Mouse (Mus musculus): ENCODE data around the gene Tspan33. TPM values are rescaled to one million over a fixed set of nuclear protein-coding genes. Genes with fewer than 3 reads are reported as not detected.

The Tspan33 gene
- polyA plus RNA-seq, 1 experiment from 2014 or later: 19.0 TPM

DNA sequence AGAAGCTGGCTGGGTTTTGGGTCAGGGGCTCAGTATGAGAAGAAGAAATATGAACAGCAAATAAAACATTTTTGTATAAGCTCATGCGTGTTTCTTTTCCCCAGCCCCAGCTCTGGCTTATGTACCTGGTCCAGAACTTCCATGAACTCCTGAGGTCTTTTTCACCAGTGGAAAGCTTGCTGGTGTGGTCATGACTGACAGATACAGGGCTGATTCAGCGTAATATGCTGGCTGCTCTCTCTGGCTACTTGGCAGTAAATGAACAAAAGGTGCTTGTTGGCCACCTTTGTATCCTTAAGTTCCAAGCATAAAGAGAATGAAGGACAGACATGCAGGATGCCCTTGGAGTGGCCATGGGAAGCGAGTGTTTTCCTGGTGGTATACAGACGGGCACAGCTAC is 67.3 kb downstream of the Tspan33 start:
- 93% methylated on average over 4 of the region's 4 CpGs for WGBS
- no peak overlapping the region for H3K4me3 ChIP-seq (replicated peaks)
- H3K4me1 ChIP-seq: no peaks in the 10 kb centered on the region
- no peak overlapping the region for H3K9ac ChIP-seq
- H3K36me3 ChIP-seq: peaks cover 57% of the 10 kb centered on the region
- H3K9me3 ChIP-seq (replicated peaks): no peaks in the 10 kb centered on the region
- no peak overlapping the region for H3K4me2 ChIP-seq
- no peak for ATAC-seq (replicated peaks; ENCODE audit: low FRiP score)
- no peak overlapping the region for H3K27ac ChIP-seq
- no peaks in the 10 kb centered on the region for H3K27me3 ChIP-seq

DNA sequence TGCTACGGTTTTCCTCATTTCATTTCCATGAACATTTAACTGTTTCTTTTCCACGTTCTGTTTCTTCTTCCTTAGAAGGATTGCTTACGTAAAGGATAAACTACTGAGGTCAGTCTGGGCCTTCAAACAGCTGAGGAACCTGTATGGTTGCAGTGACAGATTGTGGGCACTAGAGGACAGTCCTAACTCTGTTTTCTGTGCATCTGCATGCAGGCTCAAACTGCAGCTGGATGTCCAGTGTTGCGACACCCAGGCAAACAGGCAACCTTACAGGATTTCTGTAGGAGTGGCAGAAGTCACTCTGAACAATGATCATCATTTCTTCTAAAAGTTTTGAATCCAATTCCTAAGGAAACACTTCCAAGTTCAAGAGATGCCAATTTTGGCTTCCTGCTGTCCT is 68.5 kb downstream of the Tspan33 start:
- Histone ChIP-seq H3K9ac (no peak overlapping the region), H3K4me2 (no peak overlapping the region), H3K9me3 (replicated peaks) (no peaks in the 10 kb centered on the region), H3K4me1 (no peaks in the 10 kb centered on the region), H3K27me3 (no peaks in the 10 kb centered on the region), H3K4me3 (replicated peaks) (no peak overlapping the region), H3K36me3 (peaks cover 45% of the 10 kb centered on the region), H3K27ac (no peak overlapping the region)
- WGBS: 73% methylated on average over 4 of the region's 4 CpGs
- ATAC-seq (replicated peaks; ENCODE audit: low FRiP score): no peak

DNA sequence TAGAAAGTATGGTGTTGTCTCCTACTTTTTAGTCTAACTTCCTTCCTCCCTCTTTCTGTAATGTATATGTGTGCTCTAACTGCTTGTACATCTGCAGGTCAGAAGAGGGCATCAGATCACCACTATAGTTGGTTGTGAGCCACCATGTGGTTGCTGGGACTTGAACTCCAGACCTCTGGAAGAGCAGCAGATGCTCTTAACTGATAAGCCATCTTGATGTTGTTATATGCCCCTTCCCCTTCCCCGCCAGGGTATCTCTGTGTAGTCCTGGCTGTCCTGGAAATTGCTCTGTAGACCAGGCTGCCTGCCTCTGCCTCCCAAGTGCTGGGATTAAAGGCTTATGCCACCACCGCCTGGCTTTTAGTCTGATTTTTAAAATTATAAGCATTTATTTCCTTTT is 72.9 kb downstream of the Tspan33 start:
- WGBS: 93% methylated on average over 2 of the region's 2 CpGs
- peaks cover 9% of the 10 kb centered on the region for H3K36me3 ChIP-seq
- no peaks in the 10 kb centered on the region for H3K27me3 ChIP-seq
- H3K4me2 ChIP-seq: no peak overlapping the region
- peaks cover 11% of the 10 kb centered on the region for H3K4me1 ChIP-seq
- no peak overlapping the region for H3K4me3 ChIP-seq (replicated peaks)
- H3K9ac ChIP-seq: no peak overlapping the region
- no peaks in the 10 kb centered on the region for H3K9me3 ChIP-seq (replicated peaks)
- ATAC-seq (replicated peaks; ENCODE audit: low FRiP score): no peak
- H3K27ac ChIP-seq: no peak overlapping the region

Other genes with a start within 250 kb of the Tspan33 start
- 268 and 287 TPM in 2 replicates for gene Atp6v1f, start 226.5 kb upstream of the Tspan33 start, polyA plus RNA-seq (2015; fragmentation: Nextera tagmentation; extraction: Ambion mirVana)
- gene Atp6v1fnb, start 222.8 kb upstream of the Tspan33 start, polyA plus RNA-seq (2015; fragmentation: Nextera tagmentation; extraction: Ambion mirVana): not detected in 2 replicates
- gene Kcp, start 186.3 kb upstream of the Tspan33 start, polyA plus RNA-seq (2015; fragmentation: Nextera tagmentation; extraction: Ambion mirVana): 24.0 and 27.9 TPM in 2 replicates
- gene Irf5, start 167.6 kb upstream of the Tspan33 start, polyA plus RNA-seq (2015; fragmentation: Nextera tagmentation; extraction: Ambion mirVana): 6.1 and 7.4 TPM in 2 replicates
- 91.3 and 93.2 TPM in 2 replicates for gene Tnpo3, start 84.3 kb upstream of the Tspan33 start, polyA plus RNA-seq (2015; fragmentation: Nextera tagmentation; extraction: Ambion mirVana)
- 50.7 and 55.0 TPM in 2 replicates for gene Smo, start 41.3 kb downstream of the Tspan33 start, polyA plus RNA-seq (2015; fragmentation: Nextera tagmentation; extraction: Ambion mirVana)
- 16.1 and 16.5 TPM in 2 replicates for gene Ahcyl2, start 73.8 kb downstream of the Tspan33 start, polyA plus RNA-seq (2015; fragmentation: Nextera tagmentation; extraction: Ambion mirVana)
- 1.3 and 1.4 TPM in 2 replicates for gene Strip2, start 222.8 kb downstream of the Tspan33 start, polyA plus RNA-seq (2015; fragmentation: Nextera tagmentation; extraction: Ambion mirVana)

All from kidney, embryonic 15.5 days (tissue).